Mouse (Mus musculus) C2C12 (cell line): ENCODE results near the gene Ceacam18.
"Not testable (repeated sequence)": the region's sequence is repeated elsewhere in the genome, so short reads cannot be mapped to it uniquely, and the experiment has no call there.

ENCODE experiments used
- CEBPB ChIP-seq: IDR thresholded peaks from one replicate; pipeline ENCODE4 v1.6.1; 2011; ENCODE audit warnings: low read depth, mild to moderate bottlenecking, control low read depth, moderate library complexity
- CTCF ChIP-seq: IDR thresholded peaks from one replicate; pipeline ENCODE4 v1.5.1; 2011; ENCODE audit not compliant: control insufficient read depth, insufficient read depth, insufficient read length
- MAX ChIP-seq: IDR thresholded peaks from one replicate; pipeline ENCODE4 v1.6.1; 2011; ENCODE audit warnings: mild to moderate bottlenecking, control low read depth
- MYOD1 ChIP-seq: IDR thresholded peaks from one replicate; pipeline ENCODE4 v1.6.1; 2011; ENCODE audit warnings: low read depth; ENCODE audit not compliant: control insufficient read depth, insufficient read length
- USF1 ChIP-seq: IDR thresholded peaks from one replicate; pipeline ENCODE4 v1.6.1; 2011; ENCODE audit warnings: low read depth, mild to moderate bottlenecking, control low read depth, moderate library complexity

DNA sequence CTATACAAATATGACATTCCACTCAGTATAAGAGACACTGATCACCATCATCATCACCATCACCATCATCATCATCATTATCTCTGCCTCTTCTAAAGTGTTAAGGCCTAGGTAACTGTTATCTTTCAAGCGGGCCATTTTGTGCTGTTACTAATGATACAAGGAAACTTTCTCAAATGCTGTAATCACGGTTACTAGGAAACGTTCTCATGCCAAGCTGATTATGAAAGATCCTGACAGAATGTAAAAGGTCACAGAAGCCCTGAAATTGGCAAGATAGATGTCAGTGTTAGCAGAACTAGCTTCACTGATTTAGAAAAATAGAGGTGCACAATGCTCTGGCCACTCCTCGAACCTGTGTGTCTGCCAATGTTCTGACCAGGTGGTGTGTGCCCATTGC is 32.7 kb downstream of the Ceacam18 start:
- not testable (repeated sequence) for TF ChIP-seq CTCF, MYOD1, MAX, CEBPB, USF1
